ENCODE assay signal across 10 mouse cellular contexts in genomic region chr3:37805805-37806148, GRCm38 (mm10).
DNase-seq lines count a peak whose midpoint lies in the region; ATAC-seq and TF ChIP-seq lines count a peak whose summit lies in the region.
"Had no signal": no experiment of that assay in that cellular context is flagged by ENCODE, and none has a peak within 500 bp of the region (broad histone marks: within the 10 kb centered on the region; RNA-seq: fewer than 3 reads in every experiment).

No protein-coding gene starts in this region.

- no peaks in the 10 kb centered on the region for H3K27me3 ChIP-seq in embryonic facial prominence, embryonic 14.5 days (replicated peaks; ENCODE audit: control insufficient read depth, insufficient read depth, low read length)
- no peaks in the 10 kb centered on the region for H3K27me3 ChIP-seq in neural tube, embryonic 15.5 days (replicated peaks)
- no peaks in the 10 kb centered on the region for H3K27me3 ChIP-seq in hindbrain, postnatal 0 days (ENCODE audit: insufficient read depth, low read length)
- H3K27me3 ChIP-seq: neural tube, embryonic 12.5 days had no signal

- H3K4me3 ChIP-seq in embryonic facial prominence, embryonic 14.5 days (ENCODE audit: low read depth, low read length): no peak overlapping the region
- no peak overlapping the region for H3K4me3 ChIP-seq in neural tube, embryonic 15.5 days (replicated peaks)
- no peak overlapping the region for H3K4me3 ChIP-seq in hindbrain, postnatal 0 days (ENCODE audit: low read length)
- H3K4me3 ChIP-seq: erythroblast, embryonic 14.5 days; neural tube, embryonic 12.5 days had no signal

- WGBS in embryonic facial prominence, embryonic 14.5 days: 30% methylated on average over 6 of the region's 6 CpGs
- WGBS in neural tube, embryonic 15.5 days: 75% methylated on average over 6 of the region's 6 CpGs
- 66% methylated on average over 6 of the region's 6 CpGs for WGBS in hindbrain, postnatal 0 days

- peak; percentile 91 for ATAC-seq in embryonic facial prominence, embryonic 14.5 days (ENCODE audit: low read depth)
- no peak for ATAC-seq in neural tube, embryonic 15.5 days (ENCODE audit: low FRiP score)
- ATAC-seq in hindbrain, postnatal 0 days: no peak

- H3K4me2 ChIP-seq in embryonic facial prominence, embryonic 14.5 days (ENCODE audit: low read depth, low read length): no peak overlapping the region
- H3K4me2 ChIP-seq in neural tube, embryonic 15.5 days: no peak overlapping the region
- H3K4me2 ChIP-seq in hindbrain, postnatal 0 days (ENCODE audit: low read depth, low read length): no peak overlapping the region
- H3K4me2 ChIP-seq: neural tube, embryonic 12.5 days had no signal

- no peaks in the 10 kb centered on the region for H3K36me3 ChIP-seq in embryonic facial prominence, embryonic 14.5 days (ENCODE audit: control insufficient read depth, insufficient read depth, low read length)
- H3K36me3 ChIP-seq in neural tube, embryonic 15.5 days: no peaks in the 10 kb centered on the region
- no peaks in the 10 kb centered on the region for H3K36me3 ChIP-seq in hindbrain, postnatal 0 days (ENCODE audit: insufficient read depth, low read length)
- H3K36me3 ChIP-seq: neural tube, embryonic 12.5 days had no signal

- intact Hi-C loops in gastrocnemius, postnatal 36 days (cut with DNase I): no loop called here

- H3K9me3 ChIP-seq in embryonic facial prominence, embryonic 14.5 days (ENCODE audit: control insufficient read depth, low read length): peaks cover 10% of the 10 kb centered on the region; the same call in 1 of the 2 replicates
- 0 out of 2 replicates have a peak, but pooled peaks cover 7% of the 10 kb centered on the region for H3K9me3 ChIP-seq in neural tube, embryonic 15.5 days (replicated peaks)
- H3K9me3 ChIP-seq in hindbrain, postnatal 0 days (ENCODE audit: low read length): peaks cover 4% of the 10 kb centered on the region; the same call in 1 of the 2 replicates

- H3K9ac ChIP-seq in embryonic facial prominence, embryonic 14.5 days (ENCODE audit: low read depth, low read length): no peak overlapping the region
- no peak overlapping the region for H3K9ac ChIP-seq in neural tube, embryonic 15.5 days (replicated peaks)
- H3K9ac ChIP-seq in hindbrain, postnatal 0 days (replicated peaks; ENCODE audit: low read length): no peak overlapping the region
- H3K9ac ChIP-seq: neural tube, embryonic 12.5 days had no signal

- H3K27ac ChIP-seq in embryonic facial prominence, embryonic 14.5 days (replicated peaks; ENCODE audit: low read depth, low read length): no peak overlapping the region
- H3K27ac ChIP-seq in neural tube, embryonic 15.5 days (replicated peaks): no peak overlapping the region
- no peak overlapping the region for H3K27ac ChIP-seq in hindbrain, postnatal 0 days
- H3K27ac ChIP-seq: neural tube, embryonic 12.5 days had no signal

- no peak for TF ChIP-seq CTCF in hindbrain, postnatal 0 days (IDR thresholded peaks at IDR 0.05; ENCODE audit: low read depth)

- H3K4me1 ChIP-seq in embryonic facial prominence, embryonic 14.5 days (ENCODE audit: control insufficient read depth, insufficient read depth, low read length): peaks cover 12% of the 10 kb centered on the region; the same call in 1 of the 2 replicates
- no peaks in the 10 kb centered on the region for H3K4me1 ChIP-seq in neural tube, embryonic 15.5 days
- H3K4me1 ChIP-seq in hindbrain, postnatal 0 days (ENCODE audit: insufficient read depth, low read length): no peaks in the 10 kb centered on the region
- H3K4me1 ChIP-seq: neural tube, embryonic 12.5 days had no signal

- peak; percentile 19 for DNase-seq in gastrocnemius, postnatal 10 days
- DNase-seq in gastrocnemius, postnatal 36 days: no peak
- DNase-seq in 416B (ENCODE audit: low read depth): peak; percentile 96
- peak; percentile 89 for DNase-seq in embryonic facial prominence, embryonic 14.5 days (ENCODE audit: low spot score)
- DNase-seq in naive thymus-derived CD4-positive, alpha-beta T cell, adult 2 months (ENCODE audit: low read depth): peak; percentile 31
- no peak for DNase-seq in kidney, adult 8-10 months
- DNase-seq in hindbrain, postnatal 0 days (ENCODE audit: low spot score): no peak

Comparison
In these comparisons a context has a peak if more than half of its experiments do, and no peak if none do; other contexts are left out.
1. DNase-seq: peak in gastrocnemius, postnatal 10 days (single experiment), 416B (single experiment), embryonic facial prominence, embryonic 14.5 days (single experiment) and naive thymus-derived CD4-positive, alpha-beta T cell, adult 2 months (single experiment); none in gastrocnemius, postnatal 36 days (0 of 2), kidney, adult 8-10 months (0 of 2) and hindbrain, postnatal 0 days (single experiment).